Mouse (Mus musculus) left cerebral cortex, adult 6 months (tissue): Measurements from ENCODE around the gene Gm10097. TPM values are rescaled to one million over a fixed set of nuclear protein-coding genes. Genes with fewer than 3 reads are reported as not detected.

Source experiments
- long read RNA-seq, 2 experiments: library from polyadenylated mRNA; unstranded; transcript quantifications; one replicate each; pipeline ENCODE4 v2.0.0; 2019 to 2020
- polyA plus RNA-seq: library from polyadenylated mRNA; unstranded; fragments of <200 nt; fragmentation: Nextera tagmentation; gene quantifications from 2 replicates; pipeline ENCODE4 v1.2.3, GENCODE M21; 2021

Gene Gm10097
- polyA plus RNA-seq: not detected in 2 replicates
- long read RNA-seq, experiment 1: 0 reads
- long read RNA-seq, experiment 2: 0 reads

GRCm38 (mm10) chr10:5068676-5069265 lies at the start of gene Gm10097:
Gene Gm10097 (plus strand): TSS chr10:5069192.

